Mouse (Mus musculus): ENCODE data around the gene Arglu1. TPM values are rescaled to one million over a fixed set of nuclear protein-coding genes. Genes with fewer than 3 reads are reported as not detected.

Arglu1 gene
- polyA plus RNA-seq, 1 experiment from 2014 or later = 197 TPM

DNA sequence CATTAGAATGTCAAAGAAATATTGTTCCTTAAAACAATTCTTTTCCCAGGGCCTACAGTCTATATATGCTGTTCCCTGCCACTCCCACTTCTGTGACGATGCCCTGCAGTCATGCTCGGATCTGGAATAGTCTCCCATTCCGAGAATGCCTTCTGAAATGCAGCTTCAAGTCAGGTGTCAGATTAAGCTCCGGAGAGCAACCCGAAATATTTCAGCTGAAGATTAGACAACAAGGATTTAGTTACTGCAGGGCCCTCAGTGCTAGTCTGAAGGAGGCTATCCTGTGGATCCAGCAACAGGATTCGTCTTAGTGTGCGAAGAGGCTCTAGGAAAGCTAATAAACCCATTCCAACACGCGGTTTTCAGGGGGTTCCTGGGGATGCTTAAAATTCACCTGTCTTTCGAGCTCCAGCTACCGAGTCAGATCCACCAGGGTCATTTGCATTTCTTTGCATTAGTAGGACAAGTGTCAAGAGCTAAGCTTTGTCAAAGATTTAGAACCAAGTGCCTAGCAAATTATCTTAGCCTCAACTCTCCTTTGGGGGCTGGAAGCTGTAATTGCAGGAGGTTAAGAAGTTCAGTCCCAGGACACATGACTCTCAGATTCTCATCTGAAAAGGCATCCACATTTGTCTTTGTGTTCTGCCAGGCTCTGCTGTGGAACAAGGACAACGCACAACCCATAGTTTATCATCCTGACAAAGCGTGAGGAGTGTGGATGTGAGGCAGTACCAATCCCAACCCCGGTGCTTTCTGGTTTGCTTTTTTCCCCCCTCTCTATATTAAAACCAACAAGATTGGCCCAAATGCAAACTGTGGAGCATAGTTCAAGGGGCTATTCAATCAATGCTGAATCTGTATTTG is 33.5 kb downstream of the Arglu1 start:
- H3K36me3 ChIP-seq = no peaks in the 10 kb centered on the region
- no peak for ATAC-seq (ENCODE audit: low FRiP score, low read depth)
- H3K9ac ChIP-seq = peak overlapping the region; percentile 98; the same call in 1 of the 2 replicates
- peak overlapping the region; percentile 23 for H3K27ac ChIP-seq
- peaks cover 52% of the 10 kb centered on the region for H3K4me1 ChIP-seq
- WGBS = 2% methylated on average over 14 of the region's 14 CpGs
- H3K4me2 ChIP-seq (replicated peaks) = peak overlapping the region; percentile 84
- no peaks in the 10 kb centered on the region for H3K9me3 ChIP-seq
- H3K4me3 ChIP-seq = peak overlapping the region; percentile 99
- H3K27me3 ChIP-seq (replicated peaks) = no peaks in the 10 kb centered on the region

- ATAC-seq (ENCODE audit: low FRiP score, low read depth) = 0 out of 2 replicates have a peak, but pooled peaks have one; percentile 15
- H3K4me3 ChIP-seq = peak overlapping the region; percentile 99
- peaks cover 64% of the 10 kb centered on the region for H3K4me1 ChIP-seq
- H3K4me2 ChIP-seq (replicated peaks) = peak overlapping the region; percentile 84
- 10% methylated on average over 24 of the region's 24 CpGs for WGBS
- H3K9me3 ChIP-seq = no peaks in the 10 kb centered on the region
- no peaks in the 10 kb centered on the region for H3K36me3 ChIP-seq
- peak overlapping the region; percentile 42; the same call in 1 of the 2 replicates for H3K9ac ChIP-seq
- no peaks in the 10 kb centered on the region for H3K27me3 ChIP-seq (replicated peaks)
- 0 out of 2 replicates have a peak overlapping the region, but pooled peaks have one; percentile 23 for H3K27ac ChIP-seq
These were observed 34.7 kb downstream of the Arglu1 start for GRCm38 (mm10) chr8:8655346-8656340.

DNA sequence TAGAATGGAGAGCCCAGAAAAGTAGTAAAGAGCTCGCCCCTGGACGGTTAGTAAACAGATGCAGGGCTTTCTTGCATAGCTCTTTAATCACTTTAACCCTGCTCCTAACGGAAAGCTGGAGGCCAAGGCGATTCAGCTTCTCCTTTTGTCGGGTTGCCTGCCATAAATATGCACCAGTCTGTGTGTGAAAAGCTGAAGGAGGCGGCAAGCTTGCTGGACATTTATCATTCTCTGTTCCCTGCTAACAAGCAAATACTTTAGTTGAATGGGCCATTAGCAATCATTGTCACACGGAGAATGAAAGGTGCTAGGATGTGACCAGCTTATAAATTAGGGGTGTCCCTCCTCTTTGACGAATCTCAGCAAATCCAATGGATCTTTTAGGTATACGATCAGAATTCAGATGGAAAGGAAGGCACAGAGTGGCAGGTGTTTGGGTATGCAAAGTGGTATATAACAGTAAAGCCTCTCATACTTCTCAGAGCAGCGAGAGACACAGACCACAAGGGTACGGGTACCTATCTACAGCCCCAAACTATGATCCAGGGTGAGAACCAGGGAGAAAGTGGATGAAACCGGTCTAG is 36.3 kb downstream of the Arglu1 start:
- no peaks in the 10 kb centered on the region for H3K9me3 ChIP-seq
- H3K4me3 ChIP-seq = no peak overlapping the region; the same call in 1 of the 2 replicates
- no peaks in the 10 kb centered on the region for H3K27me3 ChIP-seq (replicated peaks)
- peaks cover 6% of the 10 kb centered on the region; the same call in 1 of the 2 replicates for H3K36me3 ChIP-seq
- 10% methylated on average over 12 of the region's 12 CpGs for WGBS
- H3K4me1 ChIP-seq = peaks cover 81% of the 10 kb centered on the region
- H3K27ac ChIP-seq = no peak overlapping the region
- peak; percentile 35 for ATAC-seq (ENCODE audit: low FRiP score, low read depth)
- peak overlapping the region; percentile 84 for H3K4me2 ChIP-seq (replicated peaks)
- no peak overlapping the region; the same call in 1 of the 2 replicates for H3K9ac ChIP-seq

DNA sequence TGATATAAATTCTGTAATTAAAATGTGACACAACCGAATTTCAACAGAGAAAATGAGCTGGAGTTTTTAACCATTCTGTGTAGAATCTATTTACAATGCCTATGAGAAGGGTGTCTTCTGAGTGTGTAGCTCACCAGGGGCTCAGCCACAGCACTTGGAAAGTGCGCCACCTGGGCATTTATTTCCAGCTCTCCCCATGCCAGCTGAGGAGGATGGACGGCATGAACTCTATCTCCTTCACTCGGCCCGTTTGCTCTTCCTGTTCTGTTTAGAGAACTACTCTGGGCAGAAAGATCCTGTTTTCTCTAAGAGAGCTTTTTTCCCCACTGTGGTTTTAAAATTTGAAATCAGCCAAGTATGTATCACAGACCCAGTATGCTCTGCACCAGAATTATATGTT is 37.0 kb downstream of the Arglu1 start:
- 36% methylated on average over 5 of the region's 5 CpGs for WGBS
- Histone ChIP-seq H3K9ac (no peak overlapping the region; the same call in 1 of the 2 replicates), H3K9me3 (no peaks in the 10 kb centered on the region), H3K27ac (no peak overlapping the region), H3K36me3 (peaks cover 6% of the 10 kb centered on the region; the same call in 1 of the 2 replicates), H3K4me2 (replicated peaks) (peak overlapping the region; percentile 84), H3K4me1 (peaks cover 85% of the 10 kb centered on the region), H3K4me3 (no peak overlapping the region; the same call in 1 of the 2 replicates), H3K27me3 (replicated peaks) (no peaks in the 10 kb centered on the region)
- ATAC-seq (ENCODE audit: low FRiP score, low read depth) = no peak

DNA sequence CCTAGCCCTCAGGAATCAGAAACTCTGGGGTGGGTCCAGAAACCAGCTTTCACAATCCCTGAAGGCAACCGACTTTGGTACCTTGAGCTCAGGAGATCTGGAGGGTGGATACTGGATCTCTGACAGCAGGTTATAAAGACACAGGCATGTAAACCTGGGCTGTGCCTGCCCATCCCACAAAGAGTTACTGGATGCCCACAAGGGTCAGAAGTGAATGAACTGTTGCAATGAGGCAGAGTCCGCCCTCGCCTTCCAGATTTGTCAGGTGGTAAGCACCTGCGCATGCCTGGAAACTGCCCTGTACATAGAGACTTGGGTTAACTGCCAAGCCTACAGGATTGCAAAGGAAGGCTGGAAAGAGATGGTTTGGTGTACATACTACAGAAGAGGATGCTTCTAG is 37.9 kb downstream of the Arglu1 start:
- ATAC-seq (ENCODE audit: low FRiP score, low read depth) = no peak
- Histone ChIP-seq H3K4me3 (no peak overlapping the region), H3K4me1 (peaks cover 85% of the 10 kb centered on the region), H3K9ac (no peak overlapping the region), H3K36me3 (peaks cover 6% of the 10 kb centered on the region; the same call in 1 of the 2 replicates), H3K9me3 (no peaks in the 10 kb centered on the region), H3K27me3 (replicated peaks) (no peaks in the 10 kb centered on the region), H3K27ac (no peak overlapping the region), H3K4me2 (replicated peaks) (peak overlapping the region; percentile 16; the same call in 1 of the 2 replicates)
- 89% methylated on average over 4 of the region's 4 CpGs for WGBS

GRCm38 (mm10) chr8:8649944-8650343 is 40.4 kb downstream of the Arglu1 start:
- H3K27ac ChIP-seq = no peak overlapping the region
- H3K27me3 ChIP-seq (replicated peaks) = no peaks in the 10 kb centered on the region
- H3K9me3 ChIP-seq = no peaks in the 10 kb centered on the region
- H3K9ac ChIP-seq = no peak overlapping the region
- peaks cover 6% of the 10 kb centered on the region; the same call in 1 of the 2 replicates for H3K36me3 ChIP-seq
- 45% methylated on average over 8 of the region's 8 CpGs for WGBS
- H3K4me2 ChIP-seq (replicated peaks) = peak overlapping the region; percentile 3; the same call in 1 of the 2 replicates
- peaks cover 74% of the 10 kb centered on the region for H3K4me1 ChIP-seq
- ATAC-seq (ENCODE audit: low FRiP score, low read depth) = no peak
- no peak overlapping the region for H3K4me3 ChIP-seq

- H3K27ac ChIP-seq = no peak overlapping the region
- peaks cover 69% of the 10 kb centered on the region for H3K4me1 ChIP-seq
- no peak overlapping the region for H3K4me3 ChIP-seq
- H3K9me3 ChIP-seq = no peaks in the 10 kb centered on the region
- no peak overlapping the region for H3K9ac ChIP-seq
- WGBS = 70% methylated on average over 3 of the region's 3 CpGs
- no peak for ATAC-seq (ENCODE audit: low FRiP score, low read depth)
- no peaks in the 10 kb centered on the region for H3K27me3 ChIP-seq (replicated peaks)
- H3K36me3 ChIP-seq = peaks cover 6% of the 10 kb centered on the region; the same call in 1 of the 2 replicates
- H3K4me2 ChIP-seq (replicated peaks) = 0 out of 2 replicates have a peak overlapping the region, but pooled peaks have one; percentile 3
These were observed 40.8 kb downstream of the Arglu1 start for GRCm38 (mm10) chr8:8649536-8649935.

- H3K27me3 ChIP-seq (replicated peaks) = no peaks in the 10 kb centered on the region
- H3K4me1 ChIP-seq = peaks cover 61% of the 10 kb centered on the region
- H3K4me3 ChIP-seq = no peak overlapping the region
- no peaks in the 10 kb centered on the region for H3K9me3 ChIP-seq
- no peak overlapping the region for H3K27ac ChIP-seq
- no peak overlapping the region for H3K9ac ChIP-seq
- H3K4me2 ChIP-seq (replicated peaks) = no peak overlapping the region
- peaks cover 6% of the 10 kb centered on the region; the same call in 1 of the 2 replicates for H3K36me3 ChIP-seq
- ATAC-seq (ENCODE audit: low FRiP score, low read depth) = no peak
- WGBS = 65% methylated on average over 7 of the region's 7 CpGs
These were observed 41.6 kb downstream of the Arglu1 start for GRCm38 (mm10) chr8:8648686-8649085.

DNA sequence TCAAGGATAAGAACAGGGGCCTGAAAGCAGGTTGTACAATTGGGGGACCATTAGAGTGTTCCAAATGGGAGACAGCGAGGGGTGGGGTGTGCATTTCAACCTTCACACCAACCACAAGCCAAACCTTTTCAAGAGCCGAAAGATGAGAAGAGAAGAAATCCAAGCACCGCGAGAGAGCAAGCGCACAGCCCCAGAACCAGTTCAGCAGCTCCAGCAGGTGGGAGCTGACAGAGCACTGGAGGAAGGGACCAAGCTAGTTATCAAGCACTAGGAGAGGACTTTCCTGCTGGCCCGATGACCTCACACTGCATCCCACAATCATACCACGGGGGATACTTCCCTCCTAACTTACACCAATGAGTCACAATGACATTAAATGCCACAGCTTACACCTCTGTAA is 42.5 kb downstream of the Arglu1 start:
- peaks cover 6% of the 10 kb centered on the region; the same call in 1 of the 2 replicates for H3K36me3 ChIP-seq
- WGBS = 73% methylated on average over 7 of the region's 7 CpGs
- no peak overlapping the region for H3K4me3 ChIP-seq
- H3K4me2 ChIP-seq (replicated peaks) = no peak overlapping the region
- no peaks in the 10 kb centered on the region for H3K9me3 ChIP-seq
- peaks cover 52% of the 10 kb centered on the region for H3K4me1 ChIP-seq
- H3K9ac ChIP-seq = no peak overlapping the region
- H3K27ac ChIP-seq = no peak overlapping the region
- no peaks in the 10 kb centered on the region for H3K27me3 ChIP-seq (replicated peaks)
- no peak for ATAC-seq (ENCODE audit: low FRiP score, low read depth)

GRCm38 (mm10) chr8:8647319-8647718 is 43.0 kb downstream of the Arglu1 start:
- no peak overlapping the region for H3K27ac ChIP-seq
- ATAC-seq (ENCODE audit: low FRiP score, low read depth) = no peak
- no peak overlapping the region for H3K4me3 ChIP-seq
- WGBS = 77% methylated on average over 3 of the region's 3 CpGs
- H3K36me3 ChIP-seq = peaks cover 6% of the 10 kb centered on the region; the same call in 1 of the 2 replicates
- peaks cover 48% of the 10 kb centered on the region for H3K4me1 ChIP-seq
- H3K9ac ChIP-seq = no peak overlapping the region
- H3K9me3 ChIP-seq = no peaks in the 10 kb centered on the region
- no peaks in the 10 kb centered on the region for H3K27me3 ChIP-seq (replicated peaks)
- no peak overlapping the region for H3K4me2 ChIP-seq (replicated peaks)

DNA sequence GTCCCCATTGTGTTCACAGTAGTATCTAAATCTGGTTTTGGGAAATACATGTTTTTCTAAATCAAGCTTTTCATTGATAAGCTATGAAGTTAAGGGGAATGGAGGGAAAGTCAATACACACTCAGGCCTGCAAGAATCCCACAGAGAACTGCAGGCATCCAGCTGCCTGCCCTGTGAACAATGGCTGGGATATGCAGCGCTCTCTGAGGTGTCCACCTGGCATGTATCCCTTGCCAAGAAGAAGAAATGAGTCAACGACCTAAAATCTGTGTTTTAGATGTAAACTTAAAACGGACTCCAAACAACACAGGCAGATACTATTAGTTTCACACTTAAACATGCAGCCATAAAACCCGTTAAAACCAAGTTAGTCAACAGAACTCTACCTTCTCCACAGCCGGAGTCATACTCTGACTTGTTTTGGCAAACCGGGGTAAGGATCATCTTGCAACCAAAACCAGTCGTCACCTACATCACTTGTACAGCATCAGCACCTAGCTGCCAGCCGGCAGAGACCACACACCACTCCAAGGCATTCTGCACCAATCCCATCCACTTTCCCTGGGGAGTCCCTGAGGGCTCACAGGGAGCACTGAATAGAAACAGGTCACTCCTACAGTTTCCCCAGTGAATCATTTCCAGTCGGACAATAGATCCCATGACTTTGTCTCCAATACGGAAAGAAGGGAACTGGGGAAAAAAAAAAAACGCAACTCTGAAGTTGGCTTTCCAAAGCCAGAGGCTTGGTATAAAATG is 46.0 kb downstream of the Arglu1 start:
- Histone ChIP-seq H3K4me1 (peaks cover 42% of the 10 kb centered on the region), H3K27ac (no peak overlapping the region), H3K4me2 (replicated peaks) (no peak overlapping the region), H3K36me3 (peaks cover 1% of the 10 kb centered on the region; the same call in 1 of the 2 replicates), H3K9ac (no peak overlapping the region), H3K4me3 (no peak overlapping the region), H3K27me3 (replicated peaks) (no peaks in the 10 kb centered on the region), H3K9me3 (no peaks in the 10 kb centered on the region)
- WGBS = 68% methylated on average over 11 of the region's 11 CpGs
- ATAC-seq (ENCODE audit: low FRiP score, low read depth) = no peak
